Mouse (Mus musculus) embryonic facial prominence, embryonic 11.5 days (tissue): ENCODE measurements around the gene Tmem117. TPM values are rescaled to one million over a fixed set of nuclear protein-coding genes. Genes with fewer than 3 reads are reported as not detected.

Experiments
- ATAC-seq: fragments of 200-750 bp; cut with Nextera tagmentation; replicated peaks from 2 replicates; pipeline ENCODE4 v1.8.0; 2017; ENCODE audit warnings: low read depth; ENCODE audit not compliant: insufficient number of reproducible peaks, low FRiP score, low TSS enrichment
- DNase-seq: peaks from one replicate; pipeline ENCODE4 v3.0.0-alpha.2; 2015; ENCODE audit warnings: low spot score
- H3K27ac ChIP-seq: fragments of 300-500 bp; sonication (generic); replicated peaks from 2 replicates; pipeline ENCODE4 v1.5.1; 2014; ENCODE audit warnings: mild to moderate bottlenecking, low read depth, low read length, control low read depth
- H3K27me3 ChIP-seq: fragments of 300-500 bp; sonication (generic); 2 replicates; pipeline ENCODE4 v1.6.1; 2014; ENCODE audit warnings: mild to moderate bottlenecking, low read length, moderate library complexity, mixed read lengths; ENCODE audit not compliant: control insufficient read depth, insufficient read depth
- H3K36me3 ChIP-seq: fragments of 300-500 bp; sonication (generic); replicated peaks from 2 replicates; pipeline ENCODE4 v1.6.1; 2014; ENCODE audit warnings: low read depth, mild to moderate bottlenecking, low read length, moderate library complexity, mixed read lengths; ENCODE audit not compliant: control insufficient read depth, insufficient read depth
- H3K4me1 ChIP-seq: fragments of 300-500 bp; sonication (generic); 2 replicates; pipeline ENCODE4 v1.6.1; 2014; ENCODE audit warnings: low read length, mixed read lengths; ENCODE audit not compliant: control insufficient read depth, insufficient read depth
- H3K4me2 ChIP-seq: fragments of 300-500 bp; sonication (generic); 2 replicates; pipeline ENCODE4 v1.6.1; 2014; ENCODE audit warnings: low read depth, mild to moderate bottlenecking, control low read depth, low read length, moderate library complexity
- H3K4me3 ChIP-seq: fragments of 300-500 bp; sonication (generic); 2 replicates; pipeline ENCODE4 v1.5.1; 2014; ENCODE audit warnings: low read depth, low read length, control low read depth
- H3K9ac ChIP-seq: fragments of 300-500 bp; sonication (generic); replicated peaks from 2 replicates; pipeline ENCODE4 v1.6.1; 2014; ENCODE audit warnings: mild to moderate bottlenecking, control low read depth, low read length
- H3K9me3 ChIP-seq: fragments of 300-500 bp; sonication (generic); replicated peaks from 2 replicates; pipeline ENCODE4 v1.6.1; 2016; ENCODE audit warnings: mild to moderate bottlenecking, low read length, inconsistent platforms, mixed read lengths; ENCODE audit not compliant: control insufficient read depth
- WGBS: fragments of 180-500 bp; shearing (Covaris S2); extraction: QIAGEN DNeasy Blood & Tissue Kit; methylation state at CpG from one replicate; pipeline ENCODE4 v1.1.7; 2014; 5-methylcytosine and 5-hydroxymethylcytosine counted together
- polyA plus RNA-seq: library from polyadenylated mRNA; unstranded; fragments of >200 nt; fragmentation: Nextera tagmentation; extraction: Ambion mirVana; gene quantifications from 2 replicates; pipeline ENCODE4 v1.2.1, GENCODE M21; 2014

The Tmem117 gene
- polyA plus RNA-seq, 1 experiment from 2014 or later, result 1.9 TPM

DNA sequence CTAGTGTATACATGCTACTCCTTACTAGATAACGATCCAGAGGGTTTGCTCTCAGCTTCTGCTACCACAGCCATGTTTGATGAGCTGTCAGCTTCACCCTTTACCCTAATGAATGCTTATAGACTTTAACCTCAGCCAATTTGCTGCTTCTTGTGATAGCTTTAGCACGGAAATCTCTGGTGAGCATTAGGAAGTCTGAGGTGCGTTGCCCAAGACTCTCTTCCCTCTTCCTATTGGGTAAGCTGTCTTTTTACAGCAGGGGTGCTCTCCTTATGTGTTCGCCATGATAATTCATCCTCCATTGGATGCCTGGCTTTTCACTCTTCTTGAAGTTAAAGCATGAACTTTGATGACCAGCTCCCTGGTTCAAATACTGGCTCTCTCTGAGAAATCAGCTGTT, 328.2 kb downstream of the Tmem117 start:
- Histone ChIP-seq H3K4me2 (no peak overlapping the region), H3K4me3 (no peak overlapping the region), H3K4me1 (no peaks in the 10 kb centered on the region), H3K9me3 (no peaks in the 10 kb centered on the region), H3K9ac (no peak overlapping the region), H3K27ac (no peak overlapping the region), H3K27me3 (no peaks in the 10 kb centered on the region), H3K36me3 (no peaks in the 10 kb centered on the region)
- 85% methylated on average over 4 of the region's 4 CpGs for WGBS
- no peak for DNase-seq
- no peak for ATAC-seq

DNA sequence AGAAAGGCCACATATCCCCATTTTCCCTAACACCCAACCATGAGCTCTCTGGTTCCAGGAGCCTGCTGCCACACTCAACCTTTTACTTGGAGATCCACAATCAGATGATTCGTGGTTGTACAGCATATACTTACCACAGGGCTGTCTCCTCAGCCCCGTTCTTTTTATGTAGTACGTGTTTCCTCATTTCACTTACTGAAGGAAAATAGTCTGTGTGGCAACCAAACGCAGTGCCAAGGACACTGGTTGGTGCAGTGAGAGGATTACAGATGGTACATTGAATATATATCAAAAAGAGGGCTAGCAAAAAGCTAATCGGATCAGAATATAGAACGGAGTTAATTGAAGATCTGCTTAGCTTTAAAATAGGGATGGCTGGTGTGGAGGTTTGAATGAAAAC, 338.0 kb downstream of the Tmem117 start:
- H3K36me3 ChIP-seq, result no peaks in the 10 kb centered on the region
- no peak overlapping the region for H3K4me2 ChIP-seq
- H3K4me3 ChIP-seq, result no peak overlapping the region
- DNase-seq, result no peak
- no peaks in the 10 kb centered on the region for H3K4me1 ChIP-seq
- WGBS, result 86% methylated on average over 6 of the region's 6 CpGs
- no peak overlapping the region for H3K27ac ChIP-seq
- H3K27me3 ChIP-seq, result no peaks in the 10 kb centered on the region
- no peak for ATAC-seq
- no peak overlapping the region for H3K9ac ChIP-seq
- no peaks in the 10 kb centered on the region for H3K9me3 ChIP-seq

DNA sequence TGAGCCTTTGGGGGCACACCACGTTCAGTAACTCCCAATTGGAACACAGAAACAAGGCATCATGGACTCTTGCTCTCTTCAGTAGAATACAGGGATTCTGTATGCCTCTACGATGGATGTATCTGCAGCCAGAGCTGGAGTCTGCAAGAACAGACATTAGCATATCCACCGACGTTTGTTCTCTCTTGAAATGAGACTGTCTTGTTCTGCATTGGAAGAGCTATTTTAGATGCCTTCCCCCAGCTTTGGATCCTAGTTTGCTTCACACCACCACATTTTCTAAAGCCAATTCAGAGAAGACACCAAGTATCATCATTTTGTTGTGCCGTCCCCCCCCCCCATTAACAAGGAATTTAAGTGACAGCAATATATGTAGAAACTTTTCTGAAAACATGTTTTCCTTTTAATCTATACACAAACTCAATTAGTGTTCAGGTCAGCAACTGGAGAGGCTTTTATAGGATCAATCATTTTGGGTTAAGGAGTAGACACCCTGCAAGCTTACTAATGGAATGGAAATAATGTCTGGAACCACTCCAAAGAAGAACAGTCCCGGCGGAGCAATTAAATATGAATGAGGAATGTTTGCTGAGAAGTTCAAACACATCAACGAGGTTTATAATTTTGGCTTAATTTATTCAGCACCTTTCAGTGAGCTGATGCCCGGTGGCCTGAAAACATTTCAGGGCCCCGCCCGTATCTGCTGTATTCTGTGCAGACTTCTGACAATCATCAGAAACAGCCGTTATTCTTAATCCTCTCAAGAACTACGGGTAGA, 339.6 kb downstream of the Tmem117 start:
- DNase-seq (no peak), ATAC-seq (no peak)
- Histone ChIP-seq H3K27ac (no peak overlapping the region), H3K27me3 (no peaks in the 10 kb centered on the region), H3K36me3 (no peaks in the 10 kb centered on the region), H3K4me3 (no peak overlapping the region), H3K9ac (no peak overlapping the region), H3K4me2 (no peak overlapping the region), H3K4me1 (no peaks in the 10 kb centered on the region), H3K9me3 (no peaks in the 10 kb centered on the region)
- WGBS, result 83% methylated on average over 13 of the region's 13 CpGs

DNA sequence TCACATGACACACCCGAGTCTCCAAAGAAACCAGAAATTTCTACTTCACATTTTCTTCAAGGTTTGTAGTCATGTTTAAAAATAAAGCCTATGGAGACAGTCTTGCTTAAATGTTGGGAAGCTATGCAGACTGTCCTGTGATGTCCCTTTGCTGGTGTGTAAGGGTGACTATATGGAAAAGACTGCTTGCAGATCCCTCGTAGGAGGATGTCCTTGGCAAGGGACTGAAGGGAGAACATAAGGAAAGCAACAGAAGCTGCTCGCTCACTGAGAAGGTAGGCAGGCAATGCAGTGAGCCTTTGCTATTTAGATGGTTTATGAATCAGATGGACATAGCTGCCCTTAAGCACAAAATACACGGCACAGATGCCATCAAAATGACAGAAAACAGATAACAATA, 352.8 kb downstream of the Tmem117 start:
- ATAC-seq (no peak), DNase-seq (no peak)
- Histone ChIP-seq H3K9me3 (no peaks in the 10 kb centered on the region), H3K27ac (no peak overlapping the region), H3K4me3 (no peak overlapping the region), H3K9ac (no peak overlapping the region), H3K4me1 (no peaks in the 10 kb centered on the region), H3K4me2 (no peak overlapping the region), H3K36me3 (no peaks in the 10 kb centered on the region), H3K27me3 (no peaks in the 10 kb centered on the region)
- WGBS, result 82% methylated on average over 4 of the region's 4 CpGs

DNA sequence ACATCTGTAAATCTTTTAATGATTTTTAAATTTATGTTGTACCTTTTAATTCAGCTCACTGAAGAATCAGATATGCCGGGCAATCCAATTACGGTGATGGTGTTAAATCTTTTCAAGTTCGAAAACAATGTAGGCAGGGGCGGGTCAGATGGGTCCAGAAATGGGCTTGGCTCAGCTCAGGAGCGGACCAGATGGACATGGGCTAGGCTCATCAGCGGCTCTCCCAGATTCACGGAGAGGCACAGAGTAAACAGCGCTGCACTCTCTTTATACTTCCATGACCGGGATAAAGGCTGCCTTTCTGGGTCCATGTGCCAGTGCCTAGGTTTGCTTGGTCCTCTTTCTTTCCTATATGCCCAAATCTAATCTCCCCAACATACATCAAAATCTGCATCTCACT, 366.3 kb downstream of the Tmem117 start:
- no peaks in the 10 kb centered on the region for H3K36me3 ChIP-seq
- no peak overlapping the region for H3K4me2 ChIP-seq
- DNase-seq (no peak), ATAC-seq (no peak)
- no peaks in the 10 kb centered on the region for H3K4me1 ChIP-seq
- H3K27me3 ChIP-seq, result no peaks in the 10 kb centered on the region
- 92% methylated on average over 9 of the region's 9 CpGs for WGBS
- no peak overlapping the region for H3K27ac ChIP-seq
- H3K9me3 ChIP-seq, result no peaks in the 10 kb centered on the region
- no peak overlapping the region for H3K9ac ChIP-seq
- no peak overlapping the region for H3K4me3 ChIP-seq

DNA sequence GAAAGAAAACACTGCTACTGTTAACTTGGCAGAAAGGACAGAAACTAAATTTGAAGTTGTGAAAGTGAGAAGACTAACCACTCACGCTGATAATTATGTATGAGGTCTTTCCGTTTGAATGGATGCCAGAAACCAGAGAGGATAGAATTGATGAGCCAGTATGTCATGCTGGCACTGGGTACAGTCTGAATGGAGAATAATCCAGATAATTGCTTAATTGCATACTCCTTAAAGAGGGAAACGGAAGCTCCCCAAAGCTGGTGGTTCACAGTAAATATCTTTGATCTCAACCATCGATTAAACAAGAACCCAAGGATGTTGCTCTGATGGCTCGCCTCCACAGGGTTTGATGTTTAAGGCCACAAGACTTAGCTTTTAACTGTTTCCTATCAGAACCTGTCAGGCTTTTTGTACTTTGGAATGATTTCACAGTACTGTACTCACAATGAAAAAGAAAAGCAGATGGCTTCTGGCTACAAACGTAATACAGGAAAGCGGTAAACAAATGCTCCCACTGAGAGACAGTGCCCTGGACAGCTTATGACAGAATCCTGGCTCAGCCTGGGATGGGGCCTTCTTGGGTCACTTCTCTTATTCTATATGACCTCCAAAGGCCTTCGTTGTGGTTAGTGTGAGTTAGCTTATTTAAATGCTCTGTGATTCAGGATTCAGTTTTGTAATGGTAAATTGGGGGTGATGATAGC, 376.2 kb downstream of the Tmem117 start:
- Histone ChIP-seq H3K27me3 (no peaks in the 10 kb centered on the region), H3K36me3 (no peaks in the 10 kb centered on the region), H3K4me3 (no peak overlapping the region), H3K27ac (no peak overlapping the region), H3K4me2 (no peak overlapping the region), H3K9me3 (no peaks in the 10 kb centered on the region), H3K9ac (no peak overlapping the region), H3K4me1 (no peaks in the 10 kb centered on the region)
- no peak for ATAC-seq
- 71% methylated on average over 8 of the region's 8 CpGs for WGBS
- DNase-seq, result no peak

DNA sequence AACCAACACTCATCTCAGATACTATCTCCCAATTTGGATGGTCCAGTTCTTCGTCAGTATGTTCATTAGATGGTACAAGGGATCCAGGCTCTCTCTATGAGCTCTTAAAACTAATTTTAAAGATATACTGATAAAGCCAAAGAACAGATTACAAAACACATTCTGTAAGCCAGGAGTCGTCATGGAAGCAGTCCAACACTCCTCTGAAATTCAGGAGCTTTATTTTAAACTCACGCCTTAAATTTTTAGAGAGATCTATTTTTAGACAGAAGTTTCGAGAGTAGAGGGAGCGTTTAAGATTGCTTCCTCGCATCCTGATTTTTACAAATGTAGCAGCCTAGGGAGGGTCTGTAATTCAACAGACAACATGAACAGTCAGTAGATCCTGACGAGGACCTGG, 393.2 kb downstream of the Tmem117 start:
- Histone ChIP-seq H3K9me3 (no peaks in the 10 kb centered on the region), H3K36me3 (no peaks in the 10 kb centered on the region), H3K4me3 (no peak overlapping the region), H3K27ac (no peak overlapping the region), H3K9ac (no peak overlapping the region), H3K27me3 (no peaks in the 10 kb centered on the region), H3K4me2 (no peak overlapping the region), H3K4me1 (no peaks in the 10 kb centered on the region)
- DNase-seq, result no peak
- no peak for ATAC-seq
- 87% methylated on average over 7 of the region's 7 CpGs for WGBS

DNA sequence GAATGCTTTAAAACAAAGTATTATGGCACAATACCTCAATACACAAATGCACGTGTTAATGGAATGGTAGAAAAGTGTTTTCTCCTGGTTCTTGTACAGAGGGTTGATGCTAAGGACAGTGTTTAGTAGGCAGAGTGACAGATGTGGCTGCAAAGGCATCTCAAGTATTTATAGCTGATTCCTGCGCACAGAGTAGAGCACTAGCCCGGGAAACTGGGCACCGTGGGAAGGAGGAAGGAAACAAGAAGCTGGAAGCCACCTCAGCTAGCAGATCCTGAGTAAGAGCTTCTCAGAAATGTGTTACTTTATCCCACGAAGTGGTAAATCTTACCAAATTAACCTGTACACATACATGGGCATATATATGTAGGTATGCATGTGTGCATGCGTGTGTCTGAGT, 395.4 kb downstream of the Tmem117 start:
- Histone ChIP-seq H3K27me3 (no peaks in the 10 kb centered on the region), H3K9ac (no peak overlapping the region), H3K9me3 (no peaks in the 10 kb centered on the region), H3K4me1 (no peaks in the 10 kb centered on the region), H3K27ac (no peak overlapping the region), H3K4me3 (no peak overlapping the region), H3K36me3 (no peaks in the 10 kb centered on the region), H3K4me2 (no peak overlapping the region)
- DNase-seq (no peak), ATAC-seq (no peak)
- WGBS, result 77% methylated on average over 6 of the region's 6 CpGs
